8 mouse cellular contexts compared by ENCODE assay signal in genomic region chr11:107132426-107132825, GRCm38 (mm10). TPM values are rescaled to one million over a fixed set of nuclear protein-coding genes. Genes with fewer than 3 reads are reported as not detected.
DNase-seq lines count a peak whose midpoint lies in the region; ATAC-seq lines count a peak whose summit lies in the region.

No protein-coding gene starts in this region.

- peak overlapping the region; percentile 90 for H3K27ac ChIP-seq in heart, embryonic 15.5 days
- peak overlapping the region; percentile 95; the same call in 1 of the 2 replicates for H3K27ac ChIP-seq in embryonic facial prominence, embryonic 11.5 days (replicated peaks; ENCODE audit: low read depth, low read length)
- peak overlapping the region; percentile 97 for H3K27ac ChIP-seq in lung, embryonic 16.5 days (ENCODE audit: low read length)

- DNase-seq in heart, adult 11 months, result no peak
- DNase-seq in embryonic facial prominence, embryonic 11.5 days (ENCODE audit: low spot score), result peak; percentile 58
- peak; percentile 55 for DNase-seq in kidney, adult 11 months
- no peak for DNase-seq in layer of hippocampus, postnatal 25 days (ENCODE audit: extremely low spot score in 1 of 2, low spot score in 1 of 2)
- no peak for DNase-seq in adrenal gland, adult 2 months

- peak overlapping the region; percentile 99 for H3K9ac ChIP-seq in heart, embryonic 15.5 days
- H3K9ac ChIP-seq in embryonic facial prominence, embryonic 11.5 days (replicated peaks; ENCODE audit: low read length), result peak overlapping the region; percentile 98
- H3K9ac ChIP-seq in lung, embryonic 16.5 days (ENCODE audit: low read length), result peak overlapping the region; percentile 96

- H3K4me3 ChIP-seq in heart, embryonic 15.5 days, result peak overlapping the region; percentile 73
- peak overlapping the region; percentile 93 for H3K4me3 ChIP-seq in embryonic facial prominence, embryonic 11.5 days (ENCODE audit: low read depth, low read length)
- peak overlapping the region; percentile 67 for H3K4me3 ChIP-seq in lung, embryonic 16.5 days (ENCODE audit: low read length)

- WGBS in heart, embryonic 15.5 days, result under 1% methylated on average over 16 of the region's 16 CpGs
- WGBS in embryonic facial prominence, embryonic 11.5 days, result under 1% methylated on average over 16 of the region's 16 CpGs
- WGBS in lung, embryonic 16.5 days, result under 1% methylated on average over 16 of the region's 16 CpGs

- peak overlapping the region; percentile 82 for H3K4me2 ChIP-seq in heart, embryonic 15.5 days
- peak overlapping the region; percentile 70 for H3K4me2 ChIP-seq in embryonic facial prominence, embryonic 11.5 days (ENCODE audit: low read depth, low read length)
- peak overlapping the region; percentile 96 for H3K4me2 ChIP-seq in lung, embryonic 16.5 days (ENCODE audit: low read depth, low read length)

- H3K27me3 ChIP-seq in heart, embryonic 15.5 days, result no peaks in the 10 kb centered on the region
- H3K27me3 ChIP-seq in embryonic facial prominence, embryonic 11.5 days (ENCODE audit: control insufficient read depth, insufficient read depth, low read length), result no peaks in the 10 kb centered on the region
- no peaks in the 10 kb centered on the region for H3K27me3 ChIP-seq in lung, embryonic 16.5 days (ENCODE audit: control insufficient read depth, insufficient read depth, low read depth, low read length)

- peak; percentile 53 for ATAC-seq in heart, embryonic 15.5 days (replicated peaks; ENCODE audit: insufficient number of reproducible peaks, insufficient read depth, low FRiP score, low read depth)
- ATAC-seq in embryonic facial prominence, embryonic 11.5 days (replicated peaks; ENCODE audit: insufficient number of reproducible peaks, low FRiP score, low TSS enrichment, low read depth), result peak; percentile 56; the same call in 1 of the 2 replicates
- ATAC-seq in lung, embryonic 16.5 days (ENCODE audit: low read depth), result peak; percentile 61
- ATAC-seq in frontal cortex, adult (ENCODE audit: low TSS enrichment), result no peak

- no peaks in the 10 kb centered on the region for H3K9me3 ChIP-seq in heart, embryonic 15.5 days (replicated peaks)
- H3K9me3 ChIP-seq in embryonic facial prominence, embryonic 11.5 days (replicated peaks; ENCODE audit: control insufficient read depth, low read length), result no peaks in the 10 kb centered on the region
- no peaks in the 10 kb centered on the region for H3K9me3 ChIP-seq in lung, embryonic 16.5 days (ENCODE audit: control insufficient read depth, low read length)

- H3K36me3 ChIP-seq in heart, embryonic 15.5 days, result no peaks in the 10 kb centered on the region
- no peaks in the 10 kb centered on the region for H3K36me3 ChIP-seq in embryonic facial prominence, embryonic 11.5 days (replicated peaks; ENCODE audit: control insufficient read depth, insufficient read depth, low read depth, low read length)
- no peaks in the 10 kb centered on the region for H3K36me3 ChIP-seq in lung, embryonic 16.5 days (ENCODE audit: control insufficient read depth, insufficient read depth, low read length)

- peaks cover 19% of the 10 kb centered on the region for H3K4me1 ChIP-seq in heart, embryonic 15.5 days (replicated peaks)
- H3K4me1 ChIP-seq in embryonic facial prominence, embryonic 11.5 days (ENCODE audit: control insufficient read depth, insufficient read depth, low read length), result no peaks in the 10 kb centered on the region
- H3K4me1 ChIP-seq in lung, embryonic 16.5 days (replicated peaks; ENCODE audit: control insufficient read depth, insufficient read depth, low read length), result peaks cover 11% of the 10 kb centered on the region

RNA-seq across cellular contexts. Expression of gene Bptf, which starts 0.5 kb away (rescaled TPM):
- 16.1 and 18.9 TPM in 2 replicates for polyA plus RNA-seq in heart, embryonic 15.5 days (2015; fragmentation: Nextera tagmentation; extraction: Ambion mirVana)
- 32.1 and 33.4 TPM in 2 replicates for polyA plus RNA-seq in embryonic facial prominence, embryonic 11.5 days (2014; fragmentation: Nextera tagmentation; extraction: Ambion mirVana)
- polyA plus RNA-seq in lung, embryonic 16.5 days (2015; fragmentation: Nextera tagmentation; extraction: Ambion mirVana), result 28.2 and 29.9 TPM in 2 replicates
- 10 to 100 TPM; 58.9 to 71.2 TPM for total RNA-seq in layer of hippocampus, postnatal 25 days (2021)
- total RNA-seq in adrenal gland, adult 2 months (2021), result 10 to 100 TPM; 33.6 to 43.6 TPM
- 22.1 and 22.4 TPM in 2 replicates for polyA plus RNA-seq in adrenal gland, adult 2 months (2012; rRNA removed)

RNA-seq across cellular contexts. Expression of gene Nol11, which starts 56.8 kb away (rescaled TPM):
- polyA plus RNA-seq in heart, embryonic 15.5 days (2015; fragmentation: Nextera tagmentation; extraction: Ambion mirVana), result 39.3 and 42.2 TPM in 2 replicates
- polyA plus RNA-seq in embryonic facial prominence, embryonic 11.5 days (2014; fragmentation: Nextera tagmentation; extraction: Ambion mirVana), result 77.4 and 79.3 TPM in 2 replicates
- 47.1 and 49.4 TPM in 2 replicates for polyA plus RNA-seq in lung, embryonic 16.5 days (2015; fragmentation: Nextera tagmentation; extraction: Ambion mirVana)
- total RNA-seq in layer of hippocampus, postnatal 25 days (2021), result 10 to 100 TPM; 22.8 to 24.4 TPM
- 10 to 100 TPM; 24.5 to 25.3 TPM for total RNA-seq in adrenal gland, adult 2 months (2021)
- polyA plus RNA-seq in adrenal gland, adult 2 months (2012; rRNA removed), result 2.1 and 2.6 TPM in 2 replicates

Comparison
In these comparisons a context has a peak if more than half of its experiments do, and no peak if none do; other contexts are left out.
1. DNase-seq: peak in embryonic facial prominence, embryonic 11.5 days (single experiment) and kidney, adult 11 months (single experiment); none in heart, adult 11 months (single experiment), layer of hippocampus, postnatal 25 days (0 of 2) and adrenal gland, adult 2 months (single experiment).
2. RNA of gene Nol11, which starts 56.8 kb away (polyA plus RNA-seq): 77.4 to 79.3 TPM in embryonic facial prominence, embryonic 11.5 days, 47.1 to 49.4 TPM in lung, embryonic 16.5 days and 39.3 to 42.2 TPM in heart, embryonic 15.5 days; 2.1 to 2.6 TPM in adrenal gland, adult 2 months; every median in the first group is over 10 times any median in the second.
3. Peak in every context shown above with its lines, with median percentiles within 50 percentile points of each other: H3K27ac ChIP-seq, H3K4me2 ChIP-seq, H3K4me3 ChIP-seq and H3K9ac ChIP-seq.